Mouse (Mus musculus) olfactory bulb, adult 2 months (tissue): ENCODE results near the gene Gm20816. TPM values are rescaled to one million over a fixed set of nuclear protein-coding genes. Genes with fewer than 3 reads are reported as not detected.
"Not testable (repeated sequence)": the region's sequence is repeated elsewhere in the genome, so short reads cannot be mapped to it uniquely, and the experiment has no call there.

Experiments
- H3K27ac ChIP-seq: fragments of 200-500 bp; 2 replicates; pipeline ENCODE4 v1.5.1; 2012; ENCODE audit warnings: low read depth, low read length; ENCODE audit not compliant: insufficient read depth
- H3K4me1 ChIP-seq: fragments of 200-500 bp; 2 replicates; pipeline ENCODE4 v1.6.1; 2012; ENCODE audit warnings: low read length; ENCODE audit not compliant: control insufficient read depth, insufficient read depth
- H3K4me3 ChIP-seq: fragments of 200-500 bp; 2 replicates; pipeline ENCODE4 v1.5.1; 2012; ENCODE audit warnings: mild to moderate bottlenecking, low read depth, low read length, moderate library complexity; ENCODE audit not compliant: insufficient read depth
- WGBS: fragments of 180-500 bp; shearing (Covaris S2); methylation state at CpG from one replicate; pipeline ENCODE4 v1.1.7; 2018; 5-methylcytosine and 5-hydroxymethylcytosine counted together
- polyA plus RNA-seq: library from polyadenylated mRNA; stranded (reverse); fragments of >200 nt; gene quantifications from 2 replicates; pipeline ENCODE4 v1.2.4, GENCODE M21; 2012; ENCODE audit warnings: low replicate concordance; ENCODE audit not compliant: missing spikeins, insufficient read depth, insufficient read length

The Gm20816 gene
- polyA plus RNA-seq: not detected in 2 replicates

- H3K4me1 ChIP-seq, H3K4me3 ChIP-seq, H3K27ac ChIP-seq: not testable (repeated sequence)
- WGBS: no CpG with 5 or more reads among the region's 3 CpGs
Observed at GRCm38 (mm10) chrY:68537655-68538054, at the start of gene Gm20816. TSS of gene Gm20816 (plus strand) at chrY:68537955.

Other genes with a start within 250 kb of the Gm20816 start
- gene Gm20937, start 243.1 kb upstream of the Gm20816 start, polyA plus RNA-seq: not detected in 2 replicates